Mouse (Mus musculus) mesoderm, embryonic 11.5 days (tissue): ENCODE data around the gene Map7d1.

ENCODE experiments used
- DNase-seq: peaks from one replicate; pipeline ENCODE4 v3.0.0-alpha.2; 2012; ENCODE audit warnings: low read depth, low spot score

Gene Map7d1

GRCm38 (mm10) chr4:126256131-126256791, at the start of gene Map7d1:
Gene Map7d1 (minus strand): TSS chr4:126256343.
- DNase-seq, result peak; percentile 92

- no peak for DNase-seq
These were observed 49.3 kb upstream of the Map7d1 start for GRCm38 (mm10) chr4:126305428-126305827.

GRCm38 (mm10) chr4:126303877-126304276, 47.7 kb upstream of the Map7d1 start:
- no peak for DNase-seq

- peak; percentile 44 for DNase-seq
These were observed 45.6 kb upstream of the Map7d1 start for GRCm38 (mm10) chr4:126301584-126302309.

- DNase-seq, result peak; percentile 55
These were observed 44.9 kb upstream of the Map7d1 start for GRCm38 (mm10) chr4:126300916-126301583.

- no peak for DNase-seq
These were observed 40.5 kb upstream of the Map7d1 start for GRCm38 (mm10) chr4:126296617-126297101.

GRCm38 (mm10) chr4:126295937-126296336, 39.8 kb upstream of the Map7d1 start:
- DNase-seq, result no peak

- DNase-seq, result no peak
These were observed 39.0 kb upstream of the Map7d1 start for GRCm38 (mm10) chr4:126295152-126295551.

- DNase-seq, result no peak
These were observed 35.1 kb upstream of the Map7d1 start for GRCm38 (mm10) chr4:126291196-126291595.

- DNase-seq, result no peak
These were observed 34.2 kb upstream of the Map7d1 start for GRCm38 (mm10) chr4:126290314-126290713.

- no peak for DNase-seq
These were observed 32.0 kb upstream of the Map7d1 start for GRCm38 (mm10) chr4:126288085-126288666.

GRCm38 (mm10) chr4:126287302-126287995, 31.3 kb upstream of the Map7d1 start:
- DNase-seq, result no peak

- no peak for DNase-seq
These were observed 30.3 kb upstream of the Map7d1 start, which contains the start of gene Col8a2 for GRCm38 (mm10) chr4:126286492-126286891. Gene Col8a2 (plus strand): TSS chr4:126286793.

- no peak for DNase-seq
These were observed 27.4 kb upstream of the Map7d1 start for GRCm38 (mm10) chr4:126283582-126283981.

- DNase-seq, result no peak
These were observed 25.6 kb upstream of the Map7d1 start for GRCm38 (mm10) chr4:126281706-126282105.

- no peak for DNase-seq
These were observed 22.8 kb upstream of the Map7d1 start for GRCm38 (mm10) chr4:126278961-126279360.

GRCm38 (mm10) chr4:126278565-126278915, 22.4 kb upstream of the Map7d1 start:
- DNase-seq, result peak; percentile 52

- DNase-seq, result peak; percentile 63
These were observed 21.9 kb upstream of the Map7d1 start for GRCm38 (mm10) chr4:126277906-126278564.

GRCm38 (mm10) chr4:126275681-126276131, 19.6 kb upstream of the Map7d1 start:
- DNase-seq, result no peak

- DNase-seq, result no peak
These were observed 18.9 kb upstream of the Map7d1 start for GRCm38 (mm10) chr4:126275081-126275480.

- no peak for DNase-seq
These were observed 17.6 kb upstream of the Map7d1 start for GRCm38 (mm10) chr4:126273753-126274152.
